Mouse (Mus musculus) adrenal gland (tissue): ENCODE results near the gene Snx25.
"Not testable (repeated sequence)": the region's sequence is repeated elsewhere in the genome, so short reads cannot be mapped to it uniquely, and the experiment has no call there.

ENCODE experiments used
- intact Hi-C: fragments of 180-260 bp; cut with DNase I; formaldehyde crosslinking; loops from one replicate; pipeline ENCODE4 v1.15.1; 2025

Gene Snx25

DNA sequence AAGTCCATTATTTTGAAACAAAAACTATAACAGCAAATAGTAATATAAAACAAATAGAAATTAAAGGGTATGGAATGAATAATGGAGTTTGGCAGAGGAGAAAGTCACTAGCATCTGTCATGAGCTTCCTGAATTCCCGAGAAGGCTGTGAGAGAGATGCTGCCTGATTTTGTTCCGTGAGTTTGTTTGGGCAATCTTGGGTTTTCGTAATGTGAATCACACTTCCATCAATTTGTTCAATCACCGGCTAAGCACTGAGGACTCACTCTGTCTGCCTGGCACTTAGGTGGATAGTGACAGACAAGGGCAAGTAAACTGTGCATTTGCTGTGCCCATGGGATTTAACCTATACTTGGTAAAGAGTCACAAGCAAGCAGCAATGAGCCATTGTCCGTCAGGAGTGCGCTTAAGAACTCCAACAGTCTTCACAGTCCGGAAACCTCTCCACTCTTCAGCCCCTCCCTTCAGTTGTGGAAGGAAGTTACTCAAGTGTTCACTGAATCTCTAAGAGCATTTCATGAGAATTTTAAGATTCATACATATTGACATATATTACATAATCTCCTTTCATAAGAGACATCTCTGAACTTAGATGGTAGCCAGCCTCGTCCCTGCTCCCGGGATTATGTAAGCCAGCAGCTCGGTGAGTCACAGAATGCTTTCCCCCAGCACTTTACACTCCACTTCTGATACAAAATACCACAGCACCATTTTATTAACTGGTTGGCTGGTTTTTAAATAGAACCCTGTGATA lies 13.9 kb downstream of the Snx25 start:
- intact Hi-C loops: no loop called here

- intact Hi-C loops: no loop called here
Measured at GRCm38 (mm10) chr8:46137336-46137735, 14.6 kb downstream of the Snx25 start.

GRCm38 (mm10) chr8:46135546-46135945 lies 16.4 kb downstream of the Snx25 start:
- intact Hi-C loops: not testable (repeated sequence)

- intact Hi-C loops: no loop called here
Measured at GRCm38 (mm10) chr8:46130426-46130825, 21.5 kb downstream of the Snx25 start.

- intact Hi-C loops: no loop called here
Measured at GRCm38 (mm10) chr8:46122498-46122897, 29.5 kb downstream of the Snx25 start.

DNA sequence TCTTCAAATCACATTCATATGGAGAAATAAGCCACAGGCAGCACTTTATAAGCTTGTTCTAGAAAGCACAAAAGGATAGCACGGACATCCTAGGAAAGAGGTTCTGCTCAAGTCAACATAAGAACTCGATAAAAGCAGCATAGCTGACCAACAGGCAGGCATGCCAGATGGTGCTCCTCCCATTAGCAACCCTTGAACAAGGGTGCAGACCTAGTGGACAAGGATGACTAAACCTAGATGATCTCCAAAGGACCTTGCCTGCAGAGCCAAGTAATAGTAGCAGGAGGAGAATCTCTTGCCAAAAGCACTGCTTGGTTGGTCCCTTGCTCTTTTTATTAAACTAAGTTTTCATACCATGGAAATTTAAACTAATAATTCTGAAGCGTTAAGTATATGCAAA lies 32.8 kb downstream of the Snx25 start:
- intact Hi-C loops: no loop called here

GRCm38 (mm10) chr8:46117172-46117571 lies 34.8 kb downstream of the Snx25 start:
- intact Hi-C loops: no loop called here

GRCm38 (mm10) chr8:46113421-46114170 lies 38.4 kb downstream of the Snx25 start:
- intact Hi-C loops: not testable (repeated sequence)

- intact Hi-C loops: no loop called here
Measured at GRCm38 (mm10) chr8:46107690-46108089, 44.3 kb downstream of the Snx25 start.

DNA sequence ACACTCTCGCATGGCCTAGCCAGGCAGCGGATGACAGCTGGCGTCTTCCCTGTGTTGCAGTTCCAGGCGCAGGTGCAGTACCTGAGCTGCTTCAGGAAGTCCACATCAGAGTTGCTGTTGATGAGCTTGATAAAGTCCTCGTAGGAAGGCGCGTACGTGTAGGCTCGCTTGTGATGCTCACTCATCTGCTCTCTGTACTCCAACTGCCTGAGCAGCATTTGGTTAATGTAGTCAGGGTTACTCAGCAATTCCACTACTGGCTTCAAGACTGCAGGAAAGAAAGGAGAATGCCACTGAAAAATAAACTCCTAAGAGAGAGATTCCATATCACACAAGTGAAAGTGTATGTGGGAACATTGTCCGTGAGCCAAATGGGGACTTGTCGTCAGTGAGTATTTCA lies 48.5 kb downstream of the Snx25 start:
- intact Hi-C loops: no loop called here

DNA sequence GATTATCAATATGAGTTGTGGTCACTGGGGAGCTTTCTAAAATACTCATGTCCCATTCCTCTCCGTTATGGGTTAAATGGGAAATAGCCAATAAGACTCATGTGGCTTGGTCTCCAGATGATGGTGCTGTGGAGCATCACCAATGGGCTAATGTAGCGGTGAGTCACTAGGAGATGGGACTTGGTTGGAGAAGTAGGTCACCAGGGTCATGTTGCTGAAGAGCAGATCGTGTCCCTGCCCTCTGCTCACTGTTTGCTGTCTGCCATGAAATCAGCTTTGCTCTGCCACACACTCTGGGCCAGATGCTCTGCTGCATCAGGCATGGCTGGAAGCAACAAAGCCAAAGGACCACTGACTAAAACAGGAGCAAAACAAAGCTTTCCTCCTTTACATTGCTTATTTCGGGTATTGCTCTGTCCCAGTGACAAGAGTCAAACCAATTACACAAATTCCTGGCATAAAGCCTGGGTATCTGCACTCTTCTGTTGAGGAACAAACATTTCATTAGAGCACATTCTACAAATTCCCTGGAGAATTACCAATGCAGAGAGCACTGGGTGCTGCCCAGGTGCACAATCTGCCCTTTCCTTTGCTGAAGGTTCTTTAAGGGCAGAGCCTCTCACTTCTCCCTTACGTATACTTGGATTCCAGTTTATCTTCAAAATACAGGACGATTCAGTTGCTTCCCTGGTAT lies 59.1 kb downstream of the Snx25 start:
- intact Hi-C loops: no loop called here

- intact Hi-C loops: no loop called here
Measured at GRCm38 (mm10) chr8:46083141-46083540, 68.8 kb downstream of the Snx25 start.

GRCm38 (mm10) chr8:46081030-46081429 lies 70.9 kb downstream of the Snx25 start:
- intact Hi-C loops: no loop called here

GRCm38 (mm10) chr8:46078866-46079265 lies 73.1 kb downstream of the Snx25 start:
- intact Hi-C loops: no loop called here

DNA sequence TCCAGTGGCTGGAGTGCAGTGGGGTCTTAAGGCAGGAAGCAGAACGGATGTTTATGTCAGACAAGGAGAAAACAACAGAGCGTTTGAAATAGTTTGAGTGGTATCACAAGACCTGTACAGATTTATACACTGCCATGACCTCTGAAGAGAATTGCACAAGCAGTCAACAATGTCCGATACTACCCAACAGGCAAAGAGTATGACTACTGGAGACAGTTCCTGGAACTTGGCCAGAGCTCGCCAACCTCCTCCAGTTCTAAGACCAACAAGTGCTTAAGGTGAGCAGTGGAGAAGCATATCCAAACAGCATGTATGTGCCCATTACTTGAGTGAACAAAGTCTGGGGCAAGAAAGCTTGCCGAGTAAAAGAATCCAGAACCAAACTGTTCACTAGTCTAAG lies 76.7 kb downstream of the Snx25 start:
- intact Hi-C loops: no loop called here

DNA sequence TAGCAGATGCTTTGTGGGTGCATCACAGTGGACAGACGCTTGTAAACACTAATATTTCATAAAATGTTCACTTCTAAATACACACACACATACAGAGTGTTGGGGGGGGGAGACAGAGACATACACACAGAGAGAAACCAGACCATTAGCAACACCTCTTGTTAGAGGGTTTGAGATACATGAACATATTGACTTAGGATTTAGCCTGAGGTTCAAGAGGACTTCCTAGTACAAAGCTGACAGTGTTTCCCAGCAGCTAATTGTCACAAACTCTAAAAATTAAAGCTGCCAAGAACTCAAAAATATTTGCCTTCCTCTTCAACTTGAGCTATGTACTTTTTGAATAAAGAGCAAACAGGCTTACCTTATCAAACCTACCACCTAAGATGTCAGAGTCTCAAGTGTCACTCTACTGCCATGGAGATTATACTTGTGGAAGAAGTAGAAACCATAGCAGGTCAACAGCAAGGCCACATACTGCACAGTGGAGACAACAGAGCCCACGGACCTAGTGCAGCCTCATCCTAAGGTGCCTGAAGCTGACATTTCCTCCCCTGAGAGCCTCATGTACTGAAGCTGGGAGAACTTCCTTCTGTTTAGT lies 78.3 kb downstream of the Snx25 start:
- intact Hi-C loops: no loop called here

GRCm38 (mm10) chr8:46072798-46073197 lies 79.2 kb downstream of the Snx25 start:
- intact Hi-C loops: no loop called here

GRCm38 (mm10) chr8:46040260-46040659 lies 111.7 kb downstream of the Snx25 start:
- intact Hi-C loops: no loop called here

DNA sequence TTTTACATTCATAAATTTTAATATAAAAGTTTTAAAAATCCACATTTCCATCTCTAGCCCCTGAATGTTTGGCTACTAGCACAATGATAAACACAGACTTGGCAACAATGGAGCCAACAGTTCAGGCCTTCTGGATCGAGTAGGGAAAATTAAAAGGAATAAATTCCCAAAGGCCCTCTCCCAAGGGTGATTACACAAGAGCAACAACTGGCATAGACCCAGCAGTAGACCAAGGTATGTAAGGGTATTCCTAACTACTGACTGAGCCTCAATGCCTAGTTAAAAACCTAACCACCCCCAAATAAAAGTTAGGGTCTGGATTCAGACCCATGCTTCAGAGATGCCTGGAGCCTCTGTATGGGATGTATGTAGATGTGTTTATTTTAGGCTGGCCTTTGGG lies 112.3 kb downstream of the Snx25 start:
- intact Hi-C loops: no loop called here

GRCm38 (mm10) chr8:46036217-46036616 lies 115.7 kb downstream of the Snx25 start:
- intact Hi-C loops: no loop called here

GRCm38 (mm10) chr8:46024392-46024791 lies 127.6 kb downstream of the Snx25 start:
- intact Hi-C loops: no loop called here

DNA sequence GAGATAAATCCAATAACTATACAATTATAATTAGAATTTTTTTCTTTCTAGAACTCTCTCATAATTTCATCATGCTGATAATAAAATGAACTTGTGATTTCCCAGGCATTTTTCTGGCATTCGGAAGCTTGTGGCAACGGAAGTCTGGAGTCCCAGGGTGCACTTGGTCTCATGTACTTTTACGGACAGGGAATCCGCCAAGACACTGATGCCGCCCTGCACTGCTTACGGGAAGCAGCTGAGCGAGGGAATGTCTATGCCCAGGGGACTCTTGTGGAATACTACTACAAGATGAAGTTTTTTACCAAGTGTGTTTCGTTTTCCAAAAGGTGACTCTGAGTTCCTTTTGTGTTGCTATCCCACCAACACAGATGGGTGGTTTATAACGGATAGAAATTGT lies 129.2 kb downstream of the Snx25 start:
- intact Hi-C loops: no loop called here
